Mouse (Mus musculus) stomach, postnatal 0 days (tissue): ENCODE measurements at regions not wholly inside any gene's neighbourhood (a gene's known extent, or its start where the extent isn't known, plus 50 kb on each side); places are given as distances from the start of the nearest gene placed in this dataset.

Experiments
- CTCF ChIP-seq: IDR thresholded peaks from 2 replicates; pipeline ENCODE4 v1.5.1; 2016; ENCODE audit warnings: antibody characterized with exemption, low read depth, mild to moderate bottlenecking, moderate library complexity
- EP300 ChIP-seq: optimal IDR thresholded peaks from 2 replicates; pipeline ENCODE3; 2016; ENCODE audit warnings: antibody characterized with exemption

DNA sequence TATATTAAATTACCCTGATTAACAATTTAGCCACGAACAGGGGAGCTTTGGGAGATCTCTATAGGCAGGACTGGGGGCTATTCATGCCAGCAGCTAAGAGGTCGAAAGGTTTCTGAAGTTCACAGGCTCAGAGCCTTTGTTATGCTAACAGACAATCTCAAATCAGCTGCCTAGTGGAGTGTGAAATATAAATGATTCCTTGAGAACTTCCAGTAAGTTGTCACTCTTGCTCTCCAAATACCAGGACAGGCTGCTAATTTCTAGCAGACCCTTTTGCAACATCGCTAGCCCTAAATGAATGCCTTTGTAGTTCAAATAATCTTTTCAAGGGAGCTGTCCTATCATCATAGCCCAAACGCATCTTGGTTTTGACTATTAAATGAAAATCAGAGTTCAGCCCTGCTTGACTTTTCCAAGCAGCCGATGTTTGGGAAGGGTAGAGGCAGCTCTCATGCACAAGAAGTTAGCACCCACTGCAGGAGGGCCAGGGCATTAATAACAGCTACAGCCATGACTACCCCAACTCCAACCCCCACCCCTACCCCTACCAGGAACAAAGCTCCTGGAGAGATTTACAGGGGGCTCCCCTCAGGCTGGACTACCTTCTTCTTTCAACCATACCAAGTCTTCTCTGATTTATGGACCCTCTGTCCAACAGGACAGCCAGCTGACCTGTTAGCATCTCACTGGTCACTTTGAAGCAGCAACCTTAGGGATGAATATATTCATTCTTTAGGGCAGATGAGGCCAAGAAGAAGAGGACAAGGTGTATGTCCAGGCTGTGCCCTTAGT lies 162.2 kb upstream of the Tmem161b start:
- TF ChIP-seq CTCF: no peak
- TF ChIP-seq EP300: no peak
